Mouse (Mus musculus): ENCODE measurements around the gene Arid1b.

Gene Arid1b

DNA sequence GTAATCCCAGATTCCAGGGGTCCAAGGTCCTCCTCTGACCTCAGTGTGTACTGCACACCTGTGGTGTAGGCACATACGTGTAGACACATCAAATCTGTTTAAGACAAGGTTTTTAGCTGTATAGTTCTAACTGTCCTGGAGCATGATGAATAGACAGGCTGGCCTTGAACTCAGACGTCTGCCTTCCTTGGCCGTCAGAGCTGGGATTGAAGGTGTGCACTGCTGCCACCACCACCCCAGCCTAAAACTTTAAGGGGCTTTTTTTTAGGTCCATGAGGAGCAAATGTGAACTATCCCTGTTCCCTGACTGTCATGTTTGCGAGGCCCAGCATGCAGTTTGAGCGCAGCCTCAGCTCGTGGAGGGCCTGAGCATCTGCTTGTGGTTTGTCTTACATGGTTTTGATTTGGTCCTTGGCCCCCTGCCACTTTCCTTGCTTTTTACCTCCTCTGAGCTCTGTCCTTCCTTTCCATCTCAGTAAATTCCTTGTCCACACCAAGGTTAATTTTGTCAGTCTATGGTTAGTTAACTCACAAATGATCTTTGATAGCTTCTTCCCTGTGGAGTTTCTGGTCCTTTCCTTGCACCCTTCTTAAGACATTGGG, 224.9 kb downstream of the Arid1b start:
- DNase-seq = no peak

GRCm38 (mm10) chr17:5221041-5221440, 226.9 kb downstream of the Arid1b start:
- DNase-seq = peak; percentile 61

DNA sequence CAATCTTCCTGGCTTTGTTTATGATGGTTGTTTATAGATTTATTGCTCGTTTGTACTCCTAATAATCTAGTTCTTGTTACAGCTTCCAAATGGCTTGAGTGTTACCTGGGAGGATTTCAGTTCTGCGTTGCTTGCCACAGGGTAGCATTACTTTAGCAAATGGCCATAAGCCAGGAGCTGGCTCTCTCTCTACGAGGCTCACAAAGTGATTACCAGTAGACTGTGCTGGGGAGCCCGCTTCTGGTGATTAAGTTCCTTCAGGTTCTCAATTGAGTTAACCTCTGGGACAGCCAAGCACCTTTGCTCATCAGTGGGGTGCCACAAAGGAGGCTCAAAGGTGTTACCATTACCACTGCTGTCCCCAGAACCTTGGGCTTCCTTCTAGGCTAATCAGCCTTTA, 227.4 kb downstream of the Arid1b start:
- DNase-seq = peak; percentile 27

DNA sequence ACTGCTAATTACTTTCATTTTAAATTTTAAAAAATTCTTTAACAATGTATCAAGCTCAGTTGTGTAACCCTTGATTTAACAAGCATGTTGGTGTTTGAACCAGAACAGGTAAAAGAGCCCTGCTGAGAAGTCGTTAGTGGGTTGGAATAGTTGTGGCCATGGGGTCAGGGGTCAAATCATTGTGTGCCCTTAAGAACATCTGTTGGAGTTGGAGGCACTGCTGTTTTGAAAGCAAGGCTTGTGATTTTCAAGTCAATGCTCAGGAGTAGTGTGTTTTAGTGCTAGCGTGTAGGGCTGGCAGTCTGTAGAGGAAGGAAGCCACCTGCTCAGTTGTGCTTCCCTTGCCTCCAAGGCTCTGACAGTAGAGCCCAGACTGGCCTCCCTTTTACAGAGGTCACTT, 228.7 kb downstream of the Arid1b start:
- DNase-seq = no peak

GRCm38 (mm10) chr17:5224932-5225331, 230.8 kb downstream of the Arid1b start:
- DNase-seq = no peak

- DNase-seq = peak; percentile 35
These were observed 233.0 kb downstream of the Arid1b start for GRCm38 (mm10) chr17:5227136-5227535.

- DNase-seq = no peak
These were observed 234.0 kb downstream of the Arid1b start for GRCm38 (mm10) chr17:5227950-5228615.

DNA sequence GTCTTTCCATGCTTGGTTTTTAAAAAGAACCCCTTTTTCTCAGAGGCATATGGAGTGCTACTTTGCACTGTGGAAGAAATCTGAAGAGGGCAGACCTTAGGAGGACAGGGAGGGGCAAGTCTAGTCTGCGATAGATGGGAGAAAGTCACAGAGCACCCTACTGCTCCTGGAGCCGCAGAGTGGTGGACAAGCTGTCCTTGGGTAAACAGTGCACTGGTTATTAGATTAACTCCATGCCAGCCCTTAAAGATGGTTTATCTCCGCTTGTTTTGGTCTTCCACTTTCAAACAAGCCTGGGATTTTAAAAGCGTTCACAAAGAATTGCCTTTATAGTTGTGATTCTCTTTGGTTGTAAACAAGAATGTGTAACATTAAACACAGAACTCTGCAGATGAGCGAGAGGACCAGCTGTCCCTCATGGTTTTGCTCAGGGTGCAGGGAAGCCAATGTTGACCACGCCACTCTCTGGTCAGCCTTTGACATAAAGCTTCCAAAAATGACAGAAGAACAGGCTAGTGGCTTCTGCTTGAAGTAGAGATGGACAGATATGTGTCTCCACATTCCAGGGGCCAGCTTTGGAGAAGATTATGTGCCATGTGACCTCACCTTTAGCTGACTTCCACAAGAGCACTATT, 234.6 kb downstream of the Arid1b start:
- DNase-seq = no peak

DNA sequence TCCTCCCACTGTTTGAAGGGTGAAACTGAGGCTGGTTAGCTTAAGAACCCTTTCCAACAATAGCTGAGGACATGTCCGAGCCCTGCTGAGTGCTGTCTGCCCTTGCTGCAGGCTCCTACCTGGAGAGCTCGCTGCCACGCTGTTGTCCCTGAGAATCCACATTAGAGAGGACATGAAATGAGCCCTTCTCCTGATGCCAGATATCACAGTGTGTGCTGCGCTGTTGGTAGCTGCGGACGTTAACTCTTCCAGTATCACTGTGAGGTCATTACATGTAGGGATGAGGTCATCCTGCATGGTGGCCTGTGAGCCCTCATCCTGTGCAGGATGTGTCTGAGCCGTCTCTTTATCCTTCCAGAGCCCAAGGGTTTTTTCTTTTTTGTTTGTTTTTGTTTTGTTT, 235.9 kb downstream of the Arid1b start:
- DNase-seq = no peak

- no peak for DNase-seq
These were observed 238.0 kb downstream of the Arid1b start for GRCm38 (mm10) chr17:5232180-5232579.

GRCm38 (mm10) chr17:5233991-5234390, 239.9 kb downstream of the Arid1b start:
- no peak for DNase-seq

DNA sequence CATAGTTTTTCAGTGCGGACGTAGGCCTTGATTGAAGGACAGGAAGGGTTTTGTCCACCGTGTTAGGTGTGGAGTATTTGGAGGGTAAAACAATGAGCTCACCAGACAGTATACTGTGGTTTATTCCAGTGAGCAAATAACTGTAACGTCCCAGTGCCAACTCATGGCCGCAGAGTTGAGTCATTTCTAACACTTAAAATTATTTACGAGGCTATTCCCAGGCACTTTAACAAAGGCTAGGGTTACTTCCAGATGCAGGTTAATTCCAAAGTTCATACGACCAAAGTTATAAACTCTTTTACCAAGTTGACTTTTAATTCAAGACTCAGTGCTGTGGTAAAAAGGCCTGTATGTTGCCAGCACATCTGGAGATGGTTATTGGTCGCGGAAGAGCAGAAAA, 240.9 kb downstream of the Arid1b start:
- no peak for DNase-seq

GRCm38 (mm10) chr17:5237765-5238164, 243.6 kb downstream of the Arid1b start:
- DNase-seq = no peak

DNA sequence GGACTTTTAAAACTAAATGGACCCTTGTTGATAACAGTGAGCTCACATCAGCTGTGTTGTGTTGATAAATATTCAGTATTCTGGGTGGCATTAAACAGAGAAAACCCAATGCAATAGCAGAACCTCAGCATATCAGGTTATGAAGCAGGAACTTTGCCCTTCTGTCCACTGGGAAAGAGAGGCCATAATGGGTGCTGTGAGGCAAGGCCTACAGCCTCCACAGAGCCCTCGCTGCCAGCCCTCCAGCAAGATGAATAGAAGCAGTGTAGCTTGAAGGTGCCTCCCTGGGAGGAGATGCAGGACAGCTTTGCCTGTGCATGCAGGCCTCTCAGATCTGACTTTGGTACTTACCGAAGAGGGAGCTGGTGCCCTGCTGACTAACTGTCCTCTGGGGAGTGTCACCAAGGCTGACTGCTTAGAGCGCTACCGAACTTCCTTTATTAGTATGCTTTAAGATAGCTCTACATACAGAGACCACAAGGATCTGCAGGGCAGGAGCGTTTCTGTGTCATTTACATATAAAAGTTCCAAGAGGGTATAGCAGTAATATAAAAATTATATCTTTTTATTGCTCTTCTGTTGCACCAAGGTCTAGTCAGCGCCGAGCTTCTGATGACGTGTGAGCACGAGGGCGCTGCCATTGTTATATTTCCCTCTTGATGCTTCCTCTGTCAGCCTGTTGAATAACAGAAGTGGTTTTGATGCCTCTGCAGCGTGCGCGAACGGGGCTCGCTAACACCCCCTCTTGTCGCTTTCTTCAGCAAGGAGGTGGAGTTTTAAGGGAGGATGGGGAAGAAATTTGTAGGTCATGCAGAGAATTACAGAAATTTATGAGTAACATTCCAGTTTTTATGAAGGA, 244.5 kb downstream of the Arid1b start:
- no peak for DNase-seq

DNA sequence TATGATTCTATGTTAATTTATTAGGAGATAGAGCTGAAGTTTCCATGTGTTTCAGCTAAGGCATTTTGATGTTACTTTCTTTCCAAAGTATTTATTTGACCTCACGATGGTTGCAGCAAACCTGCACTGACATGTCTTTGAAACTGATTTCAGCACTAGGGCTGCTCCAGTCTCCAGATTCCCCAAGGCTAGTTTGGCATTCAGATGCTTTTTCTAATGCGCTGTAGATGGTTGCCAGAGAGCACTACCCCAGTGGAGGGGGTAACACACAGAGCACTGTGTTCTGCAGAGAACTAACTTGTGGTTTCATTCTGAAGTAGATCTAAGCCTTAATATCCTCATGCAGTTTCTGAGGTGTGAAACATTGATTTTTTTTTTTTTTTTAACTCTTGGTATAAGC, 250.4 kb downstream of the Arid1b start:
- no peak for DNase-seq

DNA sequence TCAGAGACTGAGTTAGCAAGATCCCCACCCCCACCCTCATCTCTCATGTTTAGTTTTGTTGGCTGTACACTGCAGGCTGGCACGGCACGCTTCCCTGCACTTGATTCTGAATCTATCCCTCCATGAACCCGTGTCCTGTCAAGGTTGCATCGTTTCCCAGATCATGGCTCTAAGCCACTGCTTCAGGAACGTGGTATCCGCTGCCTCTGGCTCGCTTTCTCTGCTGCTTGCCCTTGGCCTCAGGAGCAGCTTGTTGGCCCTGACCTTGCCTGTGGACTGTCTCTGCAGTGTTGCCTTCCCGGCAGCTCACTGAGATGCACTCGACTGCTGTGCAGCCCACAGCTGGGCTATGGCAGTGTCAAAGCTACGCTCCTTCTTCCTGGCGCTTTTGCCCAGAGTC, 252.6 kb downstream of the Arid1b start:
- peak; percentile 40 for DNase-seq

- DNase-seq = no peak
These were observed 253.1 kb downstream of the Arid1b start for GRCm38 (mm10) chr17:5247247-5247646.

GRCm38 (mm10) chr17:5247737-5248136, 253.6 kb downstream of the Arid1b start:
- DNase-seq = no peak

GRCm38 (mm10) chr17:5248957-5249656, 255.0 kb downstream of the Arid1b start:
- DNase-seq = no peak

DNA sequence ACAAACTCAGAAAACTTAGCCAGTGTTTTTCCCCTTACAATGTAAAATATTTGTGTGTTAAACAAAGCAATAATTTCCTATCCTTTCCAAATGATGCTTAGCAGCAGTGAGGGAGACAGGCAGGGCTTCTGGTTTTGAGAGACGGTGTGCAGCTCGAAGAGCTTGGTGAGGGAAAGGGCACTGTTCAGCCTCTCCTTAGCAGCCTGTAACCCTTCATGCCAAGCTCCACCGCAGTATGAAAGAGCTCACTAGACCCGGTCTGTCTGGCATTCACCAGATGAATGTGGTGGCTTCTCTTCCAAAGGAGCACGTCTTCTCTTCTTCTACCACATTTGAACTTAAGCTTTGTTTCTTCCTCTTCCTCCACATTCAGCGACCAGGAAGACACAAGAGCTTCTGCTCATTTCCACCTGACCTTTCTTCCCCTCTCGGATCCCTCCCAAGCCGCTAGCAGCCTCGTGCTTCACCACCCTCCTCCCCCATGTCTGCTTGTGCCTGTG, 255.6 kb downstream of the Arid1b start:
- no peak for DNase-seq

DNA sequence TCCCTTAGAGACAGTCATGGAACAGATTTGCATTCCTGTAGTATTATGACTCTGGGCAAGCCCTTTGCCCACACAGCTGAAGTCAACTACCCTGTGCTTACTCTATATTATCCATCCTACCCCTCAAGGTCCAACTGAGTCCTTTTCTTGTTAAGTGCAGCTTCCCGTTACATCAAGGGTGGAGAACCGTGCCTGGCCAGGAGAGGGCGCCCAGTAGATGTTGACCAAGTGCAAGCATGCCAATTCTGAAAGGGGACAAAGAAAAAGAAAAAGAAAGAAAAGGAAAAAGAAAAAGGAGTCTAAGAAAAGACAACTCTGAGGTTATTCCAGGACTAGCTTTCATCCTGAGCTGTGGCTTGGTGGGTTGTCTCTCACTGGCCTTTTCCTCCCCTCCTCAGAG, 258.3 kb downstream of the Arid1b start:
- DNase-seq = peak; percentile 78

Data from kidney, adult 18-20 months (tissue).